Mouse (Mus musculus): ENCODE measurements at regions not wholly inside any gene's neighbourhood (a gene's known extent, or its start where the extent isn't known, plus 50 kb on each side); places are given as distances from the start of the nearest gene placed in this dataset.

- TF ChIP-seq CTCF (IDR thresholded peaks at IDR 0.05; ENCODE audit: borderline replicate concordance, control insufficient read depth, extremely low read depth, insufficient read depth, low read length, poor library complexity): no peak
- TF ChIP-seq POLR2A (IDR thresholded peaks at IDR 0.05; ENCODE audit: control insufficient read depth, extremely low read depth, insufficient read depth, low read length, poor library complexity): no peak
Measured at GRCm38 (mm10) chr13:70260003-70260496, 377.4 kb downstream of the Ice1 start.
